Mouse (Mus musculus): Measurements from ENCODE around the gene Hivep3. TPM values are rescaled to one million over a fixed set of nuclear protein-coding genes. Genes with fewer than 3 reads are reported as not detected.

Gene Hivep3
- polyA plus RNA-seq, 1 experiment = 14.8 TPM

- no peak for TF ChIP-seq CTCF (IDR thresholded peaks at IDR 0.05; ENCODE audit: borderline replicate concordance, extremely low read depth, insufficient read depth, insufficient read length)
- peak; percentile 79 for DNase-seq (ENCODE audit: low read depth)
These were observed 236.6 kb downstream of the Hivep3 start for GRCm38 (mm10) chr4:119970166-119970565.

- DNase-seq (ENCODE audit: low read depth) = peak; percentile 45
- TF ChIP-seq CTCF (IDR thresholded peaks at IDR 0.05; ENCODE audit: borderline replicate concordance, extremely low read depth, insufficient read depth, insufficient read length) = no peak
- no peak for TF ChIP-seq POLR2A (IDR thresholded peaks at IDR 0.05; ENCODE audit: borderline replicate concordance, extremely low read depth, insufficient read depth, insufficient read length, poor library complexity, severe bottlenecking)
These were observed 238.8 kb downstream of the Hivep3 start for GRCm38 (mm10) chr4:119972375-119972774.

- TF ChIP-seq POLR2A (IDR thresholded peaks at IDR 0.05; ENCODE audit: borderline replicate concordance, extremely low read depth, insufficient read depth, insufficient read length, poor library complexity, severe bottlenecking) (no peak), CTCF (IDR thresholded peaks at IDR 0.05; ENCODE audit: borderline replicate concordance, extremely low read depth, insufficient read depth, insufficient read length) (no peak)
- DNase-seq (ENCODE audit: low read depth) = no peak
These were observed 240.4 kb downstream of the Hivep3 start for GRCm38 (mm10) chr4:119973729-119974605.

GRCm38 (mm10) chr4:119975242-119975641 is 241.7 kb downstream of the Hivep3 start:
- TF ChIP-seq POLR2A (IDR thresholded peaks at IDR 0.05; ENCODE audit: borderline replicate concordance, extremely low read depth, insufficient read depth, insufficient read length, poor library complexity, severe bottlenecking) (no peak), CTCF (IDR thresholded peaks at IDR 0.05; ENCODE audit: borderline replicate concordance, extremely low read depth, insufficient read depth, insufficient read length) (no peak)
- no peak for DNase-seq (ENCODE audit: low read depth)

- TF ChIP-seq POLR2A (IDR thresholded peaks at IDR 0.05; ENCODE audit: borderline replicate concordance, extremely low read depth, insufficient read depth, insufficient read length, poor library complexity, severe bottlenecking) = no peak
- no peak for TF ChIP-seq CTCF (IDR thresholded peaks at IDR 0.05; ENCODE audit: borderline replicate concordance, extremely low read depth, insufficient read depth, insufficient read length)
- DNase-seq (ENCODE audit: low read depth) = no peak
These were observed 242.2 kb downstream of the Hivep3 start for GRCm38 (mm10) chr4:119975822-119976221.

GRCm38 (mm10) chr4:119976428-119977168 is 243.0 kb downstream of the Hivep3 start:
- TF ChIP-seq POLR2A (IDR thresholded peaks at IDR 0.05; ENCODE audit: borderline replicate concordance, extremely low read depth, insufficient read depth, insufficient read length, poor library complexity, severe bottlenecking) (no peak), CTCF (IDR thresholded peaks at IDR 0.05; ENCODE audit: borderline replicate concordance, extremely low read depth, insufficient read depth, insufficient read length) (no peak)
- DNase-seq (ENCODE audit: low read depth) = no peak

GRCm38 (mm10) chr4:119977817-119978491 is 244.4 kb downstream of the Hivep3 start:
- DNase-seq (ENCODE audit: low read depth) = no peak
- TF ChIP-seq CTCF (IDR thresholded peaks at IDR 0.05; ENCODE audit: borderline replicate concordance, extremely low read depth, insufficient read depth, insufficient read length) (no peak), POLR2A (IDR thresholded peaks at IDR 0.05; ENCODE audit: borderline replicate concordance, extremely low read depth, insufficient read depth, insufficient read length, poor library complexity, severe bottlenecking) (no peak)

- TF ChIP-seq CTCF (IDR thresholded peaks at IDR 0.05; ENCODE audit: borderline replicate concordance, extremely low read depth, insufficient read depth, insufficient read length) (no peak), POLR2A (IDR thresholded peaks at IDR 0.05; ENCODE audit: borderline replicate concordance, extremely low read depth, insufficient read depth, insufficient read length, poor library complexity, severe bottlenecking) (no peak)
- no peak for DNase-seq (ENCODE audit: low read depth)
These were observed 245.8 kb downstream of the Hivep3 start for GRCm38 (mm10) chr4:119979238-119979829.

- TF ChIP-seq CTCF (IDR thresholded peaks at IDR 0.05; ENCODE audit: borderline replicate concordance, extremely low read depth, insufficient read depth, insufficient read length) (no peak), POLR2A (IDR thresholded peaks at IDR 0.05; ENCODE audit: borderline replicate concordance, extremely low read depth, insufficient read depth, insufficient read length, poor library complexity, severe bottlenecking) (no peak)
- no peak for DNase-seq (ENCODE audit: low read depth)
These were observed 246.3 kb downstream of the Hivep3 start for GRCm38 (mm10) chr4:119979918-119980317.

GRCm38 (mm10) chr4:119981047-119981720 is 247.6 kb downstream of the Hivep3 start:
- DNase-seq (ENCODE audit: low read depth) = no peak
- no peak for TF ChIP-seq POLR2A (IDR thresholded peaks at IDR 0.05; ENCODE audit: borderline replicate concordance, extremely low read depth, insufficient read depth, insufficient read length, poor library complexity, severe bottlenecking)
- no peak for TF ChIP-seq CTCF (IDR thresholded peaks at IDR 0.05; ENCODE audit: borderline replicate concordance, extremely low read depth, insufficient read depth, insufficient read length)
